Mouse (Mus musculus) embryo, embryonic 11.5 days (tissue): Measurements from ENCODE around the gene Sft2d2.
A peak's percentile ranks its signal among the peaks of the same experiment; 100 is the strongest.

ENCODE experiments used
- DNase-seq: peaks from one replicate; pipeline ENCODE4 v3.0.0-alpha.2; 2012; ENCODE audit warnings: low read depth, low spot score

The Sft2d2 gene

DNA sequence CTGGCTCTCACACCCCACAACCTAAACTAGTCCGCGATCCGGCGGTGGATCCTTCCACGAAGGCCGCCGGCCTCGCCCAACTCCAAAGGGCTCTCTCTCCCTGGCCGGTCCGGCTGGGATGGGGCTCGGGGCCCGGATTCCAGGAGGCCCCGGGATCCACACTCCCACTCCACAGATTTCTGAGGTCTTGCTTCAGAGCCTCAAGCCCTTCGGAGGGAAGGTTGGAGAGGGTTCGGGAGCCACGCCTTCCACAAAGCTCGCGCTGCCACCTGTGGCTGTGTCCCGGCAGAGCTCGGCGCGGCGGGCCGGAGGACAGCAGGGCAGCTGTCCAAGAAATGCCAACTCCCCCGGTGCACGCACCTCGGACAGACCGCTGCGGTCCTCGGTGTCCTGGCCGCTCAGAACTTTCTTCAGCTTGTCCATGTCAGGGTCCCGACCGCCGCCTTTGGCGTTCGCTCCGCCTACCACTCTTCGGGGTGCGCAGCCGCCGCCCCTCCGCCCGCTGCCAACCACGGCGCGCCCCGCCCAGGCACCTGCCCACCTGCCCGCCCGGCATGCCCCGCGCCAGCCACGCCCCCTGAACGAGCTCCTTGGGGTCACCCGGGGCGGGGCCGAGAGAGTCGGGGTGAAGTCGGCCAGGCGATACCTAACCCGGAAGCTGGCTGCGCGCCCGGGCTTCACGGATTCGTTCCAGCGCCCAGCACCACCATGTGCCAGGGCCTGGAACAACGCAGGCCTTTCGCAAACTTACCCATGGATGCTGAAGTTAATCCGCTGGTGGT, at the start of gene Sft2d2:
Sft2d2 (minus strand) TSS at position 559 of the 782 bp plus-strand sequence.
- peak; percentile 70 for DNase-seq

GRCm38 (mm10) chr1:165236321-165237298, 42.4 kb upstream of the Sft2d2 start, which contains the start of gene Tiprl:
Gene Tiprl, minus strand, starts transcription at chr1:165236996.
- DNase-seq, result peak; percentile 94

- DNase-seq, result no peak
These were observed 41.6 kb upstream of the Sft2d2 start for GRCm38 (mm10) chr1:165235846-165236245.

- DNase-seq, result no peak
These were observed 39.6 kb upstream of the Sft2d2 start for GRCm38 (mm10) chr1:165233806-165234205.

GRCm38 (mm10) chr1:165230691-165231090, 36.5 kb upstream of the Sft2d2 start:
- no peak for DNase-seq

DNA sequence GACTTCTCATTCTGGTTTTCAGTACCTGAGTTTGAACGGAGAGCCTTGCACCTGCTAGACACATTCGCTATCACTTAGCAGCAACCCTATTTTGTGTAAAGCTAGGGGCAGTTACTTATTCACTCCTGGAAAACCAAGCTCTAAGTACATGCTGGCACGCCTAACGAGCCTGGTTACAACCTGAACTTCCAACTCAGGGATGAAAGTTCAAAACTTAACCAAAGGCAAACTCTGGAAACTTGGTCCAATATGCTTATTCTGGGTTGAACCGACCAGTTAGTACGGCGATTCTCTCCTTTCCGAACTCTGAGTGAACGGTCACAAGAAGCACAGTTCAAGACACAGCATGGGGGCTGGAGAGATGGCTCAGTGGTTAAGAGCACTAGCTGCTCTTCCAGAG, 35.3 kb upstream of the Sft2d2 start:
- DNase-seq, result no peak

GRCm38 (mm10) chr1:165217023-165217589, 22.9 kb upstream of the Sft2d2 start:
- DNase-seq, result no peak

GRCm38 (mm10) chr1:165215831-165216230, 21.6 kb upstream of the Sft2d2 start:
- no peak for DNase-seq

- no peak for DNase-seq
These were observed 11.4 kb upstream of the Sft2d2 start for GRCm38 (mm10) chr1:165205591-165205990.

DNA sequence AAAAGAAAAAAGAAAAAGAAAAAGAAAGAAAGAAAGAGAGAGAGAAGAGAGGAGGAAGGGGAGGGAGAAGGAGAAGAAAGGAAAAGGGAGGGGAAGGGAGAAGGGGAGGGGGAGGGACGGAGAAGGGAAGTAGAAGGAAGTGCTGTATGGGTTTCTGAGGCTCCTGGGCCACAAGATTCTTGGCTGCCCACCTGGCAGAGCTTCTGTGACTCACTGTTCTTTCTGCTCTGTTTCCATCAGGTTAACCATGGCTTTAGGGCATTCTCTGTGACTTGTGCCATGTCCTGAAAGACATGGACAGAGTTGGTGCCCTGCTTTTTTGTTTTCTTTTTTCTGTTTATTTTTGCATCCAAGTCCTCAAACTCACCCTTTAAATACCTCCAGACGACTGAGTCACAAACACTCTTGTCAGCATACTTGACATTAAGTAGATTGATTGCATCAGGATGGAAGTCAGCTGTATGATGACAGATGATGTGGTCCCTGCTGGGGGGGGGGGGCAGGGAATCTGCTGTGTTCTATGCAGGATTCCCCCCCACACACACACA, 9.3 kb upstream of the Sft2d2 start:
- DNase-seq, result no peak

DNA sequence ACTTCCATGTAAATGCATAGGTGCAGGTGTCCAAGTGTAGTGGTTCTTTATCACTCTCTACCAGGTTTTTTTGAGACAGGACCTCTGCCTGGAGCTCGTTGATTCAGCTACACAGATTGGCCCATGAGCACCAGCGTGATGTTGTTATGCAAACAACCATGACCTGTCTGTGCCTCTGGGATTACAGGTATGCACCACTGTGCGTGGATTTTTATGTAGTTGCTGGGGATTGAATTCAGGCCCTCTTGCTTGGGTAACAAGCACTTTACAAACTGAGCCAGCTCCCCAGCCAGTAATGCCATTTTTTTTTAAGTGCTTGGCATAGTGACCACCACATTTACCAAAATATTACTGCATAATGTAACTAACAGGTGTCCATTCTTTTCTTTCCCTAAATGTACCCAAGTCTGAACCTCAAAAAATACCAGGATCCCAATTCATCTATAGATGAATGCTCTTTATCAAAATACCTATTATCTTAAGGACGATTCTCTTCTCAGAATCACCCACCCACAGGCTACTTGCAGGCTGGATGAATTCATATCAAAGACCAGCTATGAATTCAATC, 7.3 kb upstream of the Sft2d2 start:
- DNase-seq, result no peak

DNA sequence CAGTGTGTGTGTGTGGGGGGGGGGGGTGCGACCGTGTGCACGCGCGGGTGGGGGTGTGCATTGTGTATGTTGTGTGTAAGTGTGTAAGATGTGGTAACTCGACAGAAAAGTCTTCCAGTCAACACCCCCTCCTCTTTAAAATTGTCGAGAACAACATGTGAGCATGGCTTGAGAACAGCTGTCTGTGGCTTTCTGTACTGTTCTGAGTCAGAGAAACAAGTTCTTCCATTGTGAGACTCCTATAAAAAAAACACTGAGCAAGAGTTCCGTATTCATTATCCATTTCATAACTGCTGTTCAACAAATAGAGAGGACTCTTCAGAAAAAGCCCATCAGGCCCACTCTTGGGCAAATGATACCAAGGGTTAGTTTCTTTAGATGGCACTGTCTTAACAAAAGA, 6.5 kb upstream of the Sft2d2 start:
- no peak for DNase-seq

- DNase-seq, result no peak
These were observed 5.4 kb upstream of the Sft2d2 start for GRCm38 (mm10) chr1:165199639-165200038.

- no peak for DNase-seq
These were observed 4.7 kb upstream of the Sft2d2 start for GRCm38 (mm10) chr1:165198951-165199350.

GRCm38 (mm10) chr1:165197875-165198274, 3.6 kb upstream of the Sft2d2 start:
- DNase-seq, result no peak

DNA sequence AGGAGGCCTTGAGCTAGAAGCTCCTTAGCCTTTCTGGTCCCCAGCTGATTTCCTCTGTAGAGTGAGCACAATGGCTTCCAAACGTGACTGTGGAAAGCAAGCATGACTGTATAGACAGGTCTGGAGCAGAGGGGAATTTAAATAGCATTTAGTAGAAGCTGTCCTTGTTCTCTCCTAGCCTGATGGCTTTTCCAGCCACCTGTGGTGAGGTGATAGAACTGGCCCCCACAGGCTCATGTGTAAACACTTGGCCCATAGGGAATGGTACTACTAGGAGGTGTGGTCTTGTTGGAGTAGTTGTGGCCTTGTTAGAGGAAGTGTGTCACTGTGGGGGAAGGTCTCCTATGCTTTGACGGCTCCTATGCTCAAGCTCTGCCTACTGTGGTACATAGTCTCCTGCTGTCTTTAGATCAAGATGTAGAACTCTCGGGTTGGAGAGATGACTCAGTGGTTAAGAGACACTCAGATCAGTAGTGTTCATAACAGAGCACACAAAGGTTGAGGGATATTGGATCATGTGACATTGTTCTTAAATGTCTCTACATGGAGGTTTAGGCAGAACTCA, 1.2 kb upstream of the Sft2d2 start:
- no peak for DNase-seq

- DNase-seq, result no peak
These were observed 400 bp upstream of the Sft2d2 start for GRCm38 (mm10) chr1:165194662-165195013.

- no peak for DNase-seq
These were observed 812 bp downstream of the Sft2d2 start for GRCm38 (mm10) chr1:165193426-165193825.

GRCm38 (mm10) chr1:165192714-165193264, 1.4 kb downstream of the Sft2d2 start:
- DNase-seq, result no peak

GRCm38 (mm10) chr1:165192102-165192501, 2.1 kb downstream of the Sft2d2 start:
- DNase-seq, result no peak

DNA sequence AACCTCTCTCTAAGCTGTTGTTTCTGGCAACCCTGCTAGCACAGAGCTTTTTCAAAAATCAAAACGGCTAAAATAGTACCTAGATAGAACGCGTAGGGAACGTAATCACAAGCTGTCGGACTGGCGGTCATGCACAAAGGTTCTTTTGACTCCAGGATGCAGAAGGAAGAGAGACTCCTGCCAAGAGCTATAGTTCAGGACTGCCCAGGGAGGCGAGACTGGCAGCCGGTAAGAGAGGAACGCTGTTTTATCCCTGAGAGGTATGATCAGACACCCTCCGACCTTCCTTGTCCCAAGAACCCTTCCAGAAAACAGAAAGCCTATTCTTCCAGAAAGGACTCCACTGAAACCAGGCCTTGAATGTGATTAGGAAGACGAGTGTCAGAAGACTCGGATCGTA, 2.6 kb downstream of the Sft2d2 start:
- DNase-seq, result no peak
